Mouse (Mus musculus): Measurements from ENCODE around the gene Eif4e1b.
A peak's percentile ranks its signal among the peaks of the same experiment; 100 is the strongest.

Gene Eif4e1b

GRCm38 (mm10) chr13:54805134-54805838, 21.5 kb downstream of the Eif4e1b start:
- no peak for DNase-seq

DNA sequence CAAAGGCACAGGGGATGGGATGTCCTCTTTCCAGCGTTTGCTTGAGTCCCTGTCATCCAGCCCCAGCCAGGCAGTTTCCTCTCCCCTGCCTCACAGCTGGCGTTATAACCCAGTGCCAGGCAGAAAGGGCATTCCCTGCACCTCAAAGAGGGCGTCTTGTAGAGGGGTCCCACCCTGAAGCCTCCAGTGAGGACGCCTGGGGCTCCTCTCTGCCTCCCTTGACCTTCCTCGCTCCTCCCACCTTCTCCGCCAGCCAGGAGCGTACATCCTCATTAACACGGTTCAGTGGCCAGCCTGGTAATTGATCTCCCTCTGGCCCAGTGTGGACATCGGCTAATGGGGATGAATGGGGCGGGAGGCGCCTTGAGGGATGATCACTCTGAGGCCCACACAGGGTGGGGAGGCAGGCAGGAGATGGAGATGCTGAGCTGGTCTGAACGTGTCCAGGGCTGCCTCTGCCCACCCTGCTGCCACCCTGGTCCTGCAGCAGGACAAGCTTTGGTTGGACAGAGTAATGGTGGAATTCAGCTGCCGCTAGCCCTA, 22.7 kb downstream of the Eif4e1b start:
- no peak for DNase-seq

DNA sequence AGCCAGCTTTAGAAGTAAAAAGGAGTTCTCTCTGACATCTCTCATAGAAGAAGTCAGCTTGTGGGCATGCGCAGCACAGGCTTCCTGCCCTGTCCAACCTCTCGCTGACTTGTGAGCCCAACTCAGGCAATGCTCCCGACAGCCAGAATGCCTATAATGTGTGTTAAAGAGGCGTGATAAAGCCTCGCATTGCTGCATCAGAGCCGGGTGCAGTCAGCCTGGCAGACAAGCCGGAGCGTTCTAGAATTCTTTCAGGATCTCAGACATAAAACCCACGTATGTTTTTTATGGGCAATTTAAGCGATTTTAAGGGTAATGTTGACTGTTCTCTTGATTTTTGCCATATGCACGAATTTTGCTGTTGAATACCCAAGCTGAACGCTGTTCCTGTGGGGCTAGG, 24.3 kb downstream of the Eif4e1b start:
- no peak for DNase-seq

DNA sequence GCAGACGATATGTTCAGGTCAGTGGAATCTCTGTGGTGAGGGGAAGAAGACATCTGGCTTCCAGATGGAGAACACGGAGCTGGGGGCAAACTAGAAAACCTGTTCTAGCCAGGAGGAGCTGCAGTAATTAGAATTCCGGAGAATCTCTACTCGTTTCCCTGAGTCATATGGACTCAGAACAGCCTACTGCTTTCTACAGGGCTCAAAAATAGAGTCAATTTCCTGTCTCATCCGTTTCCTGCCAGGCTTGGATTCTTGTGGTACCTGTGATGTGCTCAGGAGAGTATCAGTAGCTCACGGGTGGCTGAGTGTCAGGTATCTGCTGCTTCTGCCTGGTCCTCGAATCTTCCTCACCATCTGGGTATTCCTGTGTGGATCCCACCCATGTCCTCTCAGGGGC, 27.7 kb downstream of the Eif4e1b start:
- DNase-seq: no peak

GRCm38 (mm10) chr13:54813381-54813780, 29.6 kb downstream of the Eif4e1b start:
- DNase-seq: no peak

DNA sequence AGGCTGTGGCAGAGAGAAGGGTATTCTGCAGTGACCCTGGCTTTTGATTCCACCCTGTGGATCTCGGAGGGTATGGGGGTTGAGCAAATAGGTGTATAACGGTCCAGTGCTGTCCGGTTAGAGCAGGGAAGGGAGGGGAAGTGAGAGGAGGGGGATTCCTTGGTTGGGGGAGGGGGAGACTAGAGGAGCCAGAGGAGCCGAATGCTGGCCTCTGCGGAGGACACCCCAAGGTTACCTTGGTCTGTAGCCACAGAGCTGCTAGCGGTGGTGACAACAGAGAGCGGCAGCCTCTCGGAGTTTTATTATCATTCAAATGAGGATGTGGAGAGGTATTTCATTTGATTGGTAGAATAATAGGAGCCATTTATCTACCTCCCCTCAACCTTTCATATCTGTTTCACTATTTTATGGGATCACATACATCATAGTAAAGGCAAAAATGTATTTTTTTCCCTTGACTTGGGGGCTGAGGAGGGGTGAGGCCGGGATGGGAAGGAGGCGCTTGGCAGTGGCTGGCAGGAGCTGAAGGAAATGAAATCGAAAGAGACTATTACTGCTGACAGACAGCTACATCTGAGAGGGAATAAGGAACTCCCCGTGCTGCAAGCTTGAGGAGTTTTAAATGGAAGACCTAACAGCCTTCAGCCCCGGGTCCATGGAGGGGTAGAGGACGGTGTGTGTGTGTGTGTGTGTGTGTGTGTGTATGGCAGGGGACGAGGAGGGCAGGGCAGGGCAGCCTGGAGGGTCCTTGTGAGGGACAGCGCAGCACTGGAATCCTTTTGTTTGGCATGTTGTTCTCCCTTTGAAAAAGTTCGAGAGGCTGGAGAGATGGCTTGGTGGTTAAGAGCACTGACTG, 34.8 kb downstream of the Eif4e1b start:
- no peak for DNase-seq

DNA sequence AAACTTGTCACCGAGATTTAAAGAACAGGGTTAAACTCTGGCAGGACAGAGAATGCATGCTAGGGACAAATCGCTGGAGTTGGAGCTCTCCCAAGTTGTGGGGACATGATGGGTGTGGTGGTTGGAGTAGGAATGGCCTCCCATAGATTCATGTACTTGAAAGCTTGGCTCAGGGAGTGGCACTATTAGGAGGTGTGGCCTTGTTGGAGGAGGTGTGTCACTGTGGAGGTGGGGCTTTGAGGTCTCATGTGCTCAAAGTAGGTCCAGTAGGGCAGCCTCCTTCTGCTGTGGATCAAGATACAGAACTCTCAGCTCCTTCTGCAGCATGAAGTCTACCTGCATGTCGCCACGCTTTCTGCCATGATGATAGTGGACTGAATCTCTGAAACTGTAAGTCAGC, 37.3 kb downstream of the Eif4e1b start:
- DNase-seq: no peak

DNA sequence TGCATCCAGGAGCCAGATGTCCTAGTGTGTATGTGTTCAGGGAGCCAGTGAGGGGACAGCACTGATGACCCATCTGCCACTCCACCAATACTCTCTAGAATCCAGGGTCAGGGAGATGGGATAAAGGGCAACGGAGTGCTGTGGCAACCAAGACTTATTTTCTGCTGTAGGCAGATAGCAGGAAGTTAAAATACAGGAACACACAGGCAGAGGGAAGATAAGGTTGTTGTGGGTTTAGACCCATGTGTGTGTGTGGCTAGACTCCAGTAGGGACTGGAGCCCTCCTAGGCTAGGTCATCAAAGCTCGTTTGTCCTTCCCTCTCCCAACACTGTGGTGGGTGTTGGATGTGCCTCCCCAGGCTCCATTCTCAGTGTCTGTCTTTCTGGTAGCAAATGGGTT, 38.1 kb downstream of the Eif4e1b start:
- DNase-seq: no peak

- peak; percentile 28 for DNase-seq
Measured at GRCm38 (mm10) chr13:54824111-54824931, 40.5 kb downstream of the Eif4e1b start.

DNA sequence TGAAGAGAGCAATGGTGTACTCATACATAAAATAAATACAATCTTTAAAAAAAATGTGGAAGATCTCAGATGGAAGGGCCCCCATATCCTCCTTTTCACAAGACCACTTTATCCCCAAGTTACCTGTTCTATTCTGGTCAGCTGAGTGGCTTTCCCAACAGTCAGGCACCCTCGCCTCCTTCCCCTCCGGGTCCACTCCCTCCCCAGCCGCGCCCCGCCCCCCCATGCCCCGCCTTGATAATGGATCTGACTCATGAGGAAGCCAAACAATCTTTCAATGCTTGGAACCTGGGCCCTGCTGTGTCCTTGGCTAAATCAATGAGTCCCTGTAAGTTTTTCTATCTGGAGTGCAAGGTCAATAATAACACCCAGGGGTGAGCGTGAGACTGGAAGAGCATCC, 44.2 kb downstream of the Eif4e1b start:
- no peak for DNase-seq

GRCm38 (mm10) chr13:54828508-54828907, 44.7 kb downstream of the Eif4e1b start:
- DNase-seq: peak; percentile 27

GRCm38 (mm10) chr13:54829450-54829849, 45.7 kb downstream of the Eif4e1b start:
- peak; percentile 50 for DNase-seq

GRCm38 (mm10) chr13:54836351-54837030, 52.7 kb downstream of the Eif4e1b start:
- no peak for DNase-seq

DNA sequence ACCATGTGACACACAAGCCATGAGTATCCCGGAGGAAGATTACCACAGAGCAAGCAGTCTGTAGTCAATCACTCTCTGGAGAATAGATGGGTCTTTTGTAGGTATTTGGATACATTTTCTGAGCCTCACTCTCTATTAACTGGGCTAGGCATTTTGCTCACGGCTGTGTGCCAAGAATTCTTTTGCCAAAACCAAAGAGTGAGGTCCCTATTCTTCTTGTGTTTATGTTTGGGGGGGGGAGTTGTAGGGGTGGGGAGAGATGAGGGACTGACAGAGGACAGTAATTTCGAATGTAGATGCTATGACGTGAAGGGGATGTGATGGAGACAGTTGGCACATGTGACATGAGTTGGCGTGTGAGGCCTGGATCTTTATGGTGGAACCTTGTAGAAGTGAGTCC, 53.3 kb downstream of the Eif4e1b start:
- no peak for DNase-seq

GRCm38 (mm10) chr13:54837471-54837889, 53.7 kb downstream of the Eif4e1b start:
- DNase-seq: no peak

All from kidney, postnatal 10 days (tissue).